Comparison of ENCODE assay signal across 9 mouse cellular contexts in the genomic region with DNA sequence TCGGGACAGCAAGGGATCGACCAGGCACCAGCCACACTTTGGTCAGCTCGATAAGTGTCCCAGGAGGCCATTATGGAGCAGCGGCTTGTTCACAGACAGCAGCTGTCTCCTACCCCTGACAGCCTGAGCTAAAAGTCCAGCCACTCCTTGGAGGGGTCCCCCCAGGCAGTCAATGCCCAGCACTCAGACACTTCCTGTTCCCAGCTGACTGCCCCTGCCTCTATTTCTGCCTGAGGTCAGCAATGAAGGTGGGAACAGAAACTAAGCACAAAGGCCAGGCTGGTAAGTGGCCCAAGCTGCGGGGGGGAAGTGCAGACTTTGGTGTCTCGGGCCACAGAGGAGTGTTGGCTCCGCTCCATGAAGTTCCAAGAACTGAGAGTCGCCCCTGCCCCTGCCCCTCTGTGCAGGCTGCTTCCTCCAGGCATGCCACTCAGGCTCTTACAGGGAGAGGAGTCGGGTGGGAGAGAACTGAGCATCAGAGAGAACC.
DNase-seq lines count a peak whose midpoint lies in the region; ATAC-seq lines count a peak whose summit lies in the region.
"Had no signal": no experiment of that assay in that cellular context is flagged by ENCODE, and none has a peak within 500 bp of the region (broad histone marks: within the 10 kb centered on the region; RNA-seq: fewer than 3 reads in every experiment).

No protein-coding gene starts in this region.

- peak; percentile 54 for DNase-seq in left cerebral cortex, postnatal 4 days
- DNase-seq in left cerebral cortex, adult 8-10 months (ENCODE audit: low spot score in 2 of 2): no peak
- peak; percentile 59 to 61 for DNase-seq in lung, postnatal 4 days
- DNase-seq in ovary, postnatal 14 days (ENCODE audit: low spot score): no peak
- DNase-seq in c-Kit-positive CD71-positive TER-119-positive erythroid progenitor cells, embryonic 14.5 days (ENCODE audit: low spot score): no peak
- no peak for DNase-seq in gastrocnemius, postnatal 4 days (ENCODE audit: low spot score in 2 of 2)

- H3K27ac ChIP-seq in embryonic facial prominence, embryonic 12.5 days: peak overlapping the region; percentile 71
- peak overlapping the region; percentile 72 for H3K27ac ChIP-seq in hindbrain, embryonic 15.5 days (replicated peaks)

- no peak overlapping the region for H3K4me3 ChIP-seq in embryonic facial prominence, embryonic 12.5 days
- no peak overlapping the region for H3K4me3 ChIP-seq in hindbrain, embryonic 15.5 days
- H3K4me3 ChIP-seq: myocyte had no signal

- peak; percentile 62; the same call in 1 of the 2 replicates for ATAC-seq in embryonic facial prominence, embryonic 12.5 days (ENCODE audit: insufficient number of reproducible peaks, insufficient read depth, low FRiP score, low TSS enrichment)
- peak; percentile 66 for ATAC-seq in hindbrain, embryonic 15.5 days (ENCODE audit: low FRiP score, low read depth)

- no peak overlapping the region for H3K4me2 ChIP-seq in embryonic facial prominence, embryonic 12.5 days (replicated peaks)
- no peak overlapping the region for H3K4me2 ChIP-seq in hindbrain, embryonic 15.5 days

- peaks cover 12% of the 10 kb centered on the region for H3K4me1 ChIP-seq in embryonic facial prominence, embryonic 12.5 days
- peaks cover 30% of the 10 kb centered on the region for H3K4me1 ChIP-seq in hindbrain, embryonic 15.5 days (replicated peaks)

- H3K9me3 ChIP-seq in embryonic facial prominence, embryonic 12.5 days: no peaks in the 10 kb centered on the region
- H3K9me3 ChIP-seq in hindbrain, embryonic 15.5 days: no peaks in the 10 kb centered on the region

- no peak overlapping the region for H3K9ac ChIP-seq in embryonic facial prominence, embryonic 12.5 days
- H3K9ac ChIP-seq in hindbrain, embryonic 15.5 days: no peak overlapping the region

- H3K36me3 ChIP-seq in embryonic facial prominence, embryonic 12.5 days: peaks cover 15% of the 10 kb centered on the region
- no peaks in the 10 kb centered on the region for H3K36me3 ChIP-seq in hindbrain, embryonic 15.5 days

- intact Hi-C loops in left cerebral cortex, postnatal 4 days (cut with DNase I): no loop called here

- 25% methylated on average over 9 of the region's 9 CpGs for WGBS in embryonic facial prominence, embryonic 12.5 days
- WGBS in hindbrain, embryonic 15.5 days: 36% methylated on average over 9 of the region's 9 CpGs

- H3K27me3 ChIP-seq in embryonic facial prominence, embryonic 12.5 days: no peaks in the 10 kb centered on the region
- H3K27me3 ChIP-seq in hindbrain, embryonic 15.5 days: no peaks in the 10 kb centered on the region

Comparison
In these comparisons a context has a peak if more than half of its experiments do, and no peak if none do; other contexts are left out.
1. DNase-seq: peak in left cerebral cortex, postnatal 4 days (single experiment) and lung, postnatal 4 days (2 of 2); none in left cerebral cortex, adult 8-10 months (0 of 2), ovary, postnatal 14 days (single experiment), c-Kit-positive CD71-positive TER-119-positive erythroid progenitor cells, embryonic 14.5 days (single experiment) and gastrocnemius, postnatal 4 days (0 of 2).